Mouse (Mus musculus) liver, postnatal 0 days (tissue): ENCODE measurements around the gene Gm45711.

Experiments used
- CTCF ChIP-seq: sonication (generic); IDR thresholded peaks from 2 replicates; pipeline ENCODE4 v1.5.1; 2016; ENCODE audit warnings: antibody characterized with exemption, low read depth
- EP300 ChIP-seq: IDR thresholded peaks from 2 replicates; pipeline ENCODE4 v1.6.1; 2016; ENCODE audit warnings: antibody characterized with exemption, low read depth, mild to moderate bottlenecking

DNA sequence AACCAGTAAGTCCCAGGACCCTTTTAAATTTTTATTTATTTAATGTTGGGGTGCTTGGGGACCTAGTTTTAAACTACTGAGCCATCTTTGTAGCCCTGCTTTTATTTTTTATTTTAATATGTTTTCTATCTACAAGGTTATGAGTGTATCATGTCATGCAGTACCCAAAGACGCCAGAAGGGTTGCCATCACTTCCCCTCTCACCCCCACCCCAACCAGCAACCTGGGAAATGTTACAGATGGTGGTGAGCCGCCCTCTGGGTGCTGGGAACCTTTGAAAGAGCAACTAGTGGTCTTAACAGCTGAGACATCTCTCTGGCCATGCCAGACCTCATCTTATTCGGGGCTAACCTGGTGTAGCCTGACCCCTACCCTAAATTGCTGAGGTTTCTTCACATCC, 28.0 kb upstream of the Gm45711 start:
- peak; percentile 20 for TF ChIP-seq CTCF
- TF ChIP-seq EP300: no peak
